Mouse (Mus musculus) lung, postnatal 0 days (tissue): ENCODE data around the gene Babam2. TPM values are rescaled to one million over a fixed set of nuclear protein-coding genes. Genes with fewer than 3 reads are reported as not detected.
A peak's percentile ranks its signal among the peaks of the same experiment; 100 is the strongest.

Source experiments
- ATAC-seq: fragments of 200-750 bp; cut with Nextera tagmentation; 2 replicates; pipeline ENCODE4 v1.8.0; 2017; ENCODE audit warnings: moderate library complexity
- DNase-seq: peaks from one replicate; pipeline ENCODE4 v3.0.0-alpha.2; 2016; ENCODE audit warnings: low spot score
- H3K27ac ChIP-seq: fragments of 300-500 bp; sonication (generic); 2 replicates; pipeline ENCODE4 v1.5.1; 2014; ENCODE audit warnings: antibody characterized with exemption, mild to moderate bottlenecking, low read length, mixed read lengths
- H3K27me3 ChIP-seq: fragments of 300-500 bp; sonication (generic); replicated peaks from 2 replicates; pipeline ENCODE4 v1.6.1; 2014; ENCODE audit warnings: low read length, mixed read lengths; ENCODE audit not compliant: insufficient read depth
- H3K36me3 ChIP-seq: fragments of 300-500 bp; sonication (generic); 2 replicates; pipeline ENCODE4 v1.6.1; 2014; ENCODE audit warnings: low read length, mixed read lengths; ENCODE audit not compliant: insufficient read depth
- H3K4me1 ChIP-seq: fragments of 300-500 bp; sonication (generic); 2 replicates; pipeline ENCODE4 v1.6.1; 2014; ENCODE audit warnings: antibody characterized with exemption, low read depth, low read length, mixed read lengths; ENCODE audit not compliant: insufficient read depth
- H3K4me2 ChIP-seq: fragments of 300-500 bp; sonication (generic); replicated peaks from 2 replicates; pipeline ENCODE4 v1.6.1; 2014; ENCODE audit warnings: low read depth, mild to moderate bottlenecking, low read length, moderate library complexity, mixed read lengths
- H3K4me3 ChIP-seq: fragments of 300-500 bp; sonication (generic); 2 replicates; pipeline ENCODE4 v1.5.1; 2014; ENCODE audit warnings: low read depth, low read length
- H3K9ac ChIP-seq: fragments of 300-500 bp; sonication (generic); replicated peaks from 2 replicates; pipeline ENCODE4 v1.6.1; 2014; ENCODE audit warnings: low read depth, mild to moderate bottlenecking
- H3K9me3 ChIP-seq: fragments of 300-500 bp; sonication (generic); 2 replicates; pipeline ENCODE4 v1.6.1; 2016; ENCODE audit warnings: low read length, mixed read lengths
- CTCF ChIP-seq: IDR thresholded peaks from 2 replicates; pipeline ENCODE4 v1.5.1; 2016; ENCODE audit warnings: antibody characterized with exemption, mild to moderate bottlenecking
- EP300 ChIP-seq: IDR thresholded peaks from 2 replicates; pipeline ENCODE4 v1.6.1; 2016; ENCODE audit warnings: antibody characterized with exemption, mild to moderate bottlenecking, control low read depth
- WGBS: fragments of 180-500 bp; shearing (Covaris S2); extraction: QIAGEN DNeasy Blood & Tissue Kit; methylation state at CpG from one replicate; pipeline ENCODE4 v1.1.7; 2014; 5-methylcytosine and 5-hydroxymethylcytosine counted together
- polyA plus RNA-seq: library from polyadenylated mRNA; unstranded; fragments of >200 nt; fragmentation: Nextera tagmentation; extraction: Ambion mirVana; gene quantifications from 2 replicates; pipeline ENCODE4 v1.2.1, GENCODE M21; 2015

Gene Babam2
- polyA plus RNA-seq, 1 experiment from 2014 or later, result 39.4 TPM

DNA sequence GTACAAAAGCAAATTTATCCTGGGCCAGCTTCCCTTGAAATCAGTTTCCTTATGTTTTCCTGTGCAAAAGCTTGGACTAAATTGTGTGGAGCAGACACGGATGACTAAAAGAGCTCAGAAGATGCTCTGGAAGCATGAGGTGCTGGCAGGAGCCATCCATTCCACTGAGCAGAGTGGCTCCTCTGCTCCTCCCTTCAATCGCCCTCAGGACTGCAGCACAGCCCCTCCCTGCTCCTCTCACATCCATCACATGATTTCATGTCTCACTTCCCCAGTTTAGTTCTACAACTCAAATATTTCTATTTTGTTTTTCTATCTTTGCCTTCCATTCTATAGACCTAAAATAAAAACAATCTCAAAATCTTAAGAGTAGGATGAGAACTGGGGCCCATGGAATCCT lies 26.3 kb upstream of the Babam2 start:
- Histone ChIP-seq H3K4me2 (no peak overlapping the region), H3K27ac (no peak overlapping the region), H3K27me3 (no peaks in the 10 kb centered on the region), H3K9me3 (no peaks in the 10 kb centered on the region), H3K9ac (no peak overlapping the region), H3K4me1 (no peaks in the 10 kb centered on the region), H3K4me3 (no peak overlapping the region), H3K36me3 (no peaks in the 10 kb centered on the region)
- 51% methylated on average over 2 of the region's 2 CpGs for WGBS
- no peak for DNase-seq
- TF ChIP-seq CTCF (no peak), EP300 (no peak)
- no peak for ATAC-seq

DNA sequence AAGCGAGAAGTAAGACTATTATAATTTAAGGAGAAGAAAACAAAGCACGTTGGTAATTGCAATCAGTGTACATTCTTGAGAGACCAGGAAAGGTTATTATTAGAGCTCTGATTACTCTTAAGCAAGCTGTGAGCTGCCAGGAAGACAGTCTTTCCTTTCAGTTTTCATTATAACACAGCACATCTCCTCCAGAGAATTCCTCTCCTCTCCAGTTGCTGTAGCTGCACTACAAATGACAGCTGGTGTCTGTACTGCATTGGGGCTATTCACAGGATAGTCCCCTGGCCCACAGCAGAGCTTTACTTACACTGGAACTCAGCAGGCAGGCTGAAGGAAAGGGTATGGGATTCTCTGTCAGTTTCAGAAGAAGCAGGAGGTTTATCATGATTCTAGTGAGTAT lies 24.1 kb upstream of the Babam2 start:
- Histone ChIP-seq H3K27me3 (no peaks in the 10 kb centered on the region), H3K9ac (no peak overlapping the region), H3K36me3 (no peaks in the 10 kb centered on the region), H3K4me2 (no peak overlapping the region), H3K27ac (no peak overlapping the region), H3K4me1 (no peaks in the 10 kb centered on the region), H3K9me3 (no peaks in the 10 kb centered on the region), H3K4me3 (no peak overlapping the region)
- TF ChIP-seq CTCF (no peak), EP300 (no peak)
- ATAC-seq, result no peak
- 61% methylated on average over 2 of the region's 2 CpGs for WGBS
- peak; percentile 22 for DNase-seq

DNA sequence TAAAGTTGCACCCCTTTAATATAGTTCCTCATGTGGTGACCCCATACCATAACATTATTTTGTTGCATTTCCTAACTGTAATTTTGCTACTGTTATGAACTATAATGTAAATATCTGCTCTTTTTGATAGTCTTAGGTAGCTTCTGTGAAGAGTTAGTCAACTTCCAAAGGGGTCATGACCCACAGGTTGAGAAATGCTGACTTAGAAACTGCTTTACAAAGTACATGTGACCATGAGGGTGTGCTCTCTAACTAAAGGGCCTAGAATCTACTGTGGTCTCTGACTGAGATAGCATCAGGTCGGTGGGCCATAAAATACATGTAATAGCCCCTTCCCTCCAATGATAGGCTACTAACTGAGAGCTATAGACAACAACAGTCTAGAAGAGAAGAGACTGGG lies 19.5 kb upstream of the Babam2 start:
- no peak overlapping the region for H3K4me3 ChIP-seq
- H3K9ac ChIP-seq, result no peak overlapping the region
- 83% methylated on average over 1 of the region's 1 CpGs for WGBS
- DNase-seq (no peak), ATAC-seq (no peak)
- H3K4me1 ChIP-seq, result no peaks in the 10 kb centered on the region
- H3K4me2 ChIP-seq, result no peak overlapping the region
- H3K9me3 ChIP-seq, result no peaks in the 10 kb centered on the region
- H3K27me3 ChIP-seq, result no peaks in the 10 kb centered on the region
- TF ChIP-seq EP300 (no peak), CTCF (no peak)
- no peak overlapping the region for H3K27ac ChIP-seq
- no peaks in the 10 kb centered on the region for H3K36me3 ChIP-seq

- no peak for ATAC-seq
- no peaks in the 10 kb centered on the region for H3K9me3 ChIP-seq
- no peak for DNase-seq
- H3K9ac ChIP-seq, result no peak overlapping the region
- H3K4me1 ChIP-seq, result no peaks in the 10 kb centered on the region
- H3K4me2 ChIP-seq, result no peak overlapping the region
- no peaks in the 10 kb centered on the region for H3K36me3 ChIP-seq
- H3K4me3 ChIP-seq, result no peak overlapping the region
- WGBS, result 74% methylated on average over 4 of the region's 4 CpGs
- TF ChIP-seq CTCF, result no peak
- no peak for TF ChIP-seq EP300
- no peak overlapping the region for H3K27ac ChIP-seq
- no peaks in the 10 kb centered on the region for H3K27me3 ChIP-seq
Observed at GRCm38 (mm10) chr5:31680183-31680582, 17.3 kb upstream of the Babam2 start.

DNA sequence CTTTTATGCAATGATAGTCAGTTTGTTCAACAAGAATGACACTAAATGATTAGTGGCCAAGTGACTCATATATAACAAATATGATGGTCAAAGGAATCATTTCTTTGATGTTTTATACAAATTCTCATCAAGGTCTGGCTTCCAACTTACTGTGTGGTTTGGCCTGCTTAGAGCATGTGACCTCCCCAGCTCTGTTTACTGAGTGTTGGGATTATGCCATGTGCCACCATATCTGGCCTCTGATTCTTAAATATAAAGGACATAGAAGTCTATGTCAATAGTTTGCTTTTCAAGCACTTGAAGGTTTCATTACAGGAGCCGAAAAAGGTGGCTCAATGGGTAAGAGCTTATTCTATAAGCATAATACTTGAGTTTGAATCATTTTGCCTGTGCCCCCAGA lies 15.2 kb upstream of the Babam2 start:
- Histone ChIP-seq H3K9ac (no peak overlapping the region), H3K4me2 (no peak overlapping the region), H3K9me3 (no peaks in the 10 kb centered on the region), H3K4me3 (no peak overlapping the region), H3K27ac (no peak overlapping the region), H3K27me3 (no peaks in the 10 kb centered on the region), H3K36me3 (no peaks in the 10 kb centered on the region), H3K4me1 (no peaks in the 10 kb centered on the region)
- DNase-seq (no peak), ATAC-seq (no peak)
- WGBS, result 54% methylated on average over 1 of the region's 1 CpGs
- TF ChIP-seq CTCF, result no peak
- TF ChIP-seq EP300, result no peak

- Histone ChIP-seq H3K9ac (no peak overlapping the region), H3K27ac (no peak overlapping the region), H3K36me3 (no peaks in the 10 kb centered on the region), H3K4me1 (no peaks in the 10 kb centered on the region), H3K27me3 (no peaks in the 10 kb centered on the region), H3K4me3 (no peak overlapping the region), H3K9me3 (no peaks in the 10 kb centered on the region), H3K4me2 (no peak overlapping the region)
- TF ChIP-seq EP300 (no peak), CTCF (no peak)
- DNase-seq (no peak), ATAC-seq (no peak)
- WGBS, result 58% methylated on average over 2 of the region's 2 CpGs
Observed at GRCm38 (mm10) chr5:31686040-31686439, 11.4 kb upstream of the Babam2 start.

DNA sequence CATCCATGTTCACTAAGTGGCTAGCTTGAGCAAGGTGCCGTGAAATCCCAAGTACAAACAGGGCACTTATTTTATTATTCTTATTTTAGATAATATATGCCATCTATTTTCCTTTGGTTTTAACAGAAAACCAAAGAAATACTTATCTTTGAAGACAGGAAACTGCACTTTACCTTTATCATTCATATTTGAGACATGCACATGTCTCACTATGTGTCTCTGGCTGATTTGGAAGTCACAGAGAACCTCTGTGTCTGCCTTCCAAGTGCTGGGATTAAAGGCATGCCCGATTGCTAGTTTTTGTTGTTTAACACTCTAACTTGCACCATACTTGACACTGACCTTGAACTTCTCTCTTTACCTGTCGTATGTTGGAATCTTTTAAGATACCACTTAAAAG lies 9.5 kb upstream of the Babam2 start:
- H3K9me3 ChIP-seq, result no peaks in the 10 kb centered on the region
- no peaks in the 10 kb centered on the region for H3K36me3 ChIP-seq
- no peak overlapping the region for H3K4me3 ChIP-seq
- H3K4me2 ChIP-seq, result no peak overlapping the region
- no peaks in the 10 kb centered on the region for H3K4me1 ChIP-seq
- ATAC-seq (no peak), DNase-seq (no peak)
- no peak overlapping the region for H3K9ac ChIP-seq
- 80% methylated on average over 3 of the region's 3 CpGs for WGBS
- no peak overlapping the region for H3K27ac ChIP-seq
- TF ChIP-seq CTCF (no peak), EP300 (no peak)
- no peaks in the 10 kb centered on the region for H3K27me3 ChIP-seq
